Mouse (Mus musculus) megakaryocyte, embryonic 14.5 days (primary cell): ENCODE measurements around the gene Flvcr2.

Source experiments
- FLI1 ChIP-seq: IDR thresholded peaks from 2 replicates; pipeline ENCODE4 v1.6.1; 2012; ENCODE audit warnings: low read length, inconsistent platforms, mixed read lengths
- GATA1 ChIP-seq: IDR thresholded peaks from 3 replicates; pipeline ENCODE4 v1.6.1; 2012; ENCODE audit warnings: mixed read lengths, low read length, inconsistent platforms, borderline replicate concordance

GRCm38 (mm10) chr12:85752116-85752515 is 5.8 kb downstream of the Flvcr2 start:
- TF ChIP-seq GATA1 (no peak), FLI1 (no peak)
